Mouse (Mus musculus) neutrophil, adult 5-6 weeks (primary cell): Measurements from ENCODE around the gene Cilp. TPM values are rescaled to one million over a fixed set of nuclear protein-coding genes. Genes with fewer than 3 reads are reported as not detected.
"Not testable (repeated sequence)": the region's sequence is repeated elsewhere in the genome, so short reads cannot be mapped to it uniquely, and the experiment has no call there.

Source experiments
- ATAC-seq: fragments of 151-379, 151-347 bp; 2 replicates; pipeline ENCODE4 v1.8.0; 2017; ENCODE audit warnings: mild to moderate bottlenecking, moderate TSS enrichment; ENCODE audit not compliant: insufficient number of reproducible peaks, poor library complexity, low FRiP score, severe bottlenecking; ENCODE audit errors: extremely low read depth
- total RNA-seq: library from RNA; stranded (forward); fragments of 200-1000 nt; gene quantifications from 2 replicates; pipeline ENCODE4 v1.2.3, GENCODE M21; 2017

Cilp gene
- total RNA-seq, result not detected in 2 replicates

DNA sequence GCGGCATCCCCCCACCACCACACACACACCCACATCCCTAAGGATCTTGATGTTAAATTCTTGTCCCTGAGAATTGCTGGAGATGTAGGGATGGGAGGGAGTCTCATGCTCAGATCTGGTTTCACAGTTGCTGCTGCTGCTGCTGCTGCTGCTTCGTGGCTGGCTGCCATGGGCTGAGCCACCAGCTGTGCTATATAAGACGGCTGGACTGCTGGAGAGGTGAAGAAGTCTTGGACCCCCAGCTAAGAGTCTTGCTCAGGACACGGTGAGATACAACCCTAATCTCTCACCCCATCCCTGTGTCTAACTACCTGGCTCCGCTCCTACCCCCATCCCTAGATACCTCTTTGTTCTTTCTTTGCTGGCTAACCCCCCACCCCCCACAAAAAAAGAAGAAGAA is at the start of gene Cilp:
Gene Cilp, plus strand, starts transcription at position 222 of the 400 bp plus-strand sequence.
- ATAC-seq, result no peak

DNA sequence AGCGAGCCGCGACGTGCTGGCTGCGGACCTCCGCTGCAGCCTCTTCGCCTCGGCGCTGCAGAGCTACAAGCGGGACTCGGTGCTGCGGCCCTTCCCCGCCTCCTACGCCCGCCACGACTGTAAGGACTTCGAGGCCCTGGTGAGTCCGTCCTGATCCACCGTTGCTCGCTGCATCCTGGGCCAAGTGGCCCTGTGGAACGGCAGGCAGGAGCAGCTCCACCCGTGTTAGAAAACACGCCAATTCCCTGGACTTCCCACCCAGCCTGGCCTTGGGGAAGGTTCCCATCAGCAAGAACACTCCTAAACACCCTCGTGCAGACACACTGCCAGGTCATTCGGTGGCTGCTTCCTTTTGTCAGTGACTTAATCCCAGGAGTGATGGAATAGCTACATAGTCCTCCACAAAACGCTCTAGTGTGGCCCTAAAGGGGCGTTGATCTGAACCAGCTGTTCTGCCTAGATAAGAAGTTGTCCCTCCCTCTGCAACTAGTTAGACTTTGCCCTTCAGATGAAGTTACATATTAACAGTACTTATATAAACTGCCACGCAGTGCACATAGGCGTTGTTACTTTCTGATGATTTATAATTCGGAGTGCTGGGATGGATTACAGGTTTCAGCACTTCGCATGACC is 49.4 kb upstream of the Cilp start:
- no peak; the same call in 1 of the 2 replicates for ATAC-seq

GRCm38 (mm10) chr9:65216972-65217371 is 48.0 kb upstream of the Cilp start:
- no peak for ATAC-seq

DNA sequence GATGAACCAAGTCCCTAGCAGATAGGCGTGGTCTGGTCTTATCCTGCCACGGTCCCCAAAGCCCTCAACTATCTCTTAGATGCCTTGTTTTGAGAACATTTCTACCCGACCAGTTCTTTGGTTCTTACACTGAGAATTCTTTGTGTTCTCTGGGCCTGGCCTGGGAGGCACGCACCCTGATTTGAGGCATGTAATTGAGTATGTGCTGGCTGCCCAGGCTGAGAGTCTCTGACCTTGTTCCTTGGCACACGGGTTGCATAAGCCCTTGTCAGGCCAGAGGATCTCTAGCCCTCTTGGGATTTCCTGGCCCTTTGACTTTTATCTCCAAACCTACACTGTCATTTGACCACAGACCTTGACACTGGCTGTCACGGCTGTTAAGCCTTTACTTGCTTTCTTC is 47.3 kb upstream of the Cilp start:
- no peak for ATAC-seq

DNA sequence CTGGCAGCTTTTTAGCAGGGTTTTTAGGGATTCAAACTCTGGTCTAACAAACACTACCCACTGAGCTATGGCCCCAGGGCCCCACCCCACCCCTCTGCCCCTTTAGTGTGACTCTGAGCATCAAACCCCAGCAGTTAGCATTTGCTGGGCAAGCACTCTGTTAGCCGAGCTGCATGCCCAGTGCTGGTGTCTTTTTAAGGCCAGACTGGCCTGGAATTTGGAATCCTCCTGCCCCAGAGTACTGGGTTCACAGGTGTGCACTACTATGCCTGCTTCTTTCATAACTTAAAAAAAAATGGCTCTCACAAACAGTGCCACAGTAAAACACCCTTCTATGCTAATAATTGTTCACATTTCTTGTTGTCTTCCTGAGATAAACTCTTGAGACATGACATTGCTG is 46.1 kb upstream of the Cilp start:
- no peak for ATAC-seq

GRCm38 (mm10) chr9:65220398-65220797 is 44.6 kb upstream of the Cilp start:
- ATAC-seq, result not testable (repeated sequence)

DNA sequence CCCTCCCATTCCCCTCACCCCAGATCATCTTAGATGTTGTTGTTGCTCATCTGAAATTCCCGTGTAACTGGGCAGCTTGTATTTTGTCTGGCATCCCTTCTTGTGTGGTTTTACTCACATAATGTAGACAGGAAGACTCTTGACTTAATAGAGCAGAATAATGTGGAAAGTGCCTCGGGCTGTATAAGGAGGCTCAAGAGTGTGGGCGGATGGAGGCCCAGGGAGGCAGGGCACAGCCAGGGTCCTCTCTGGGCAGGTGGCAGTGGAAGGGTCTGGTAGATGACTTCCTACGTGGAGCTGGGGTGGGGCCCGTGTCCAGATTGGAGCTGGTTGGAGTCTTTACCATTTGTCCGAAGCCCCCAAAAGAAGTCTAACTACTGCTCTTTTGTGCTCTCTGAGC is 41.1 kb upstream of the Cilp start:
- ATAC-seq, result no peak

DNA sequence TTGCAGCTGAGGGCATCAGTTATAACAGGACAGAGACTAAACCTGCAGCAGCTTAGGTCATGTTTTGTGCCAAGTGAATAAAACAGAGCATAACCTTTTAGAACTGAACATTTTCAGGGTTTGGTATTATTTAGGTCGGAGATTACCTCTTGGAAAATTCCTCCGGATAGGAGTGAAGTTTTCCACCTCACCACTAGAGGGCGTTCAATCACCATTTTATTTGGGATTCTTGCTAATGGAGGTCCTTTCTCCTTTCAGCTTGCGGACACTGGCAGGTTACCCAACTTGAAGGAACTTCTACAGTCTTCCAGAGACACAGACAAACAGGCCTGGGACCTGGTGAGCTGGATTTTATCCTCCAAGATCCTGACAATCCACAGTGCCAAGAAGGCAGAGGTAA is 39.2 kb upstream of the Cilp start:
- no peak for ATAC-seq

GRCm38 (mm10) chr9:65230250-65230649 is 34.7 kb upstream of the Cilp start:
- no peak for ATAC-seq

DNA sequence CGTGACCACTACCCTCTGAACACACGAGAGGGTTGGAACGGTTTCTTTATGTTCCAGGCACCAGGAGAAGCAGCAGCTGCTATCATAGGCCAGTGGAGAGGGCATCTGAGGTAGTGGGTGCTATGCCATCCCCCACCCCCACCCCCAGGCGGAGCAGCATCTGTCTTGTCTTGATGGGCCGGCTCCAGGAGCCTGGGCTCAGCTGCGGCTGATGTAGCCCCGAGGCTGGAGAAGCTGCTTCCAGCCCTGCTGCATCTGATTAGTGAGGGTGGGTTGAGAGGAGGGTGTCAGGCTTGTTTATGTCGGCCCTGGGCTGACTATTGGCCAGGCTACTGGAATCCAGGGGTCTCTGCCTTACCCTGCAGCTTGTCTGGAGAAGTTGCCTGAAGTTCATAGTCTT is 33.7 kb upstream of the Cilp start:
- no peak for ATAC-seq

DNA sequence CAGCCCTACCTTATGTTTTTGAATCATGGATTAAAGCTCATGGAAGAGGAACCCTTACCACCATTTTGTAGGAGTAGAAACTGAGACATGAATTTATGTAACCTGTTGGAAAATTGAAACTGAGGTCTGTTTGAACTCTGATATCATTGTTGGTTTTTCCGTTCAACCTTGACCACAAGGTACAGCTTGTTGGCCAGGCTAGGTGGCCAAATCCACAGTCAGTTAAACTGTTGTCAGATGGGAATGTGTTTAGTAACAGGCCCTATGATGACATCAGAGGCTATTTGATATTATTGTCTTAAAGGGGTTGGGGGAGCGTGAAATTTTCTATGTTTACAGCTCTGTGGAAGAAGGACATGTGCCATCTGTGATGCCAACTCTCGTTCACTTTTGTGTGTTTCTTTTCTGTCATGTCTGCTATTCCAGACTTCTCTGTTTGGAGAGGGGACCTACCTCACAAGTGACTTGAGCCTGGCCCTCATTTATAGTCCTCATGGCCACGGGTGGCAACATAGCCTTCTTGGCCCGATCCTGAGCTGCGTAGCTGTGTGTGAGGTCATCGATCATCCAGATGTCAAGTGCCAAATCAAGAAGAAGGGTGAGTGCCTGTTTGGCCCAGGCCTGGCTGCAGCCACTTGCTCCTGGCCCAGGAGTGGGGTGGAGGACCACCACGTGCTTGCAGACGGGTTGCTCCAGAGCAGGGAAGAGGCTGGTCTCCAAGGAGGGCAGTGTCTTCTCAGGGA is 31.6 kb upstream of the Cilp start:
- no peak for ATAC-seq

DNA sequence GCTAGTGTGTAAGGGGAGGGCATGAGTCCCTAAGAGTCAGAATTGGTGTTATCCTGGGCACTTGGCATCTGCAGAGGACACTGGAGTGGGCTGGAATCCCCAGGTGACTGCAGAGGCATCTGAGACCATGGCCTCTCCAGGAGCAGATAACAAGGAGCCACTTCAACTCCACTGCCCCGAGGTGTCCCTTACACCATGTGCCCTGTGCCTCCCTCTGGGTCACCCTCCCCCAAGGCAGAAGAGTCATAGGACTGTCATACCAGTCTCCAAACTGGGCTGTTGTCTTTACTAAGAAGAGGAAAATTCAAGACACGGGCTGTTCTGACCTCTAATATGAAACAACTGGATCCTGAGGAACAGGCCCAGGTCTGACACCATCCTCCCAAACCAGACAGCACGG is 30.2 kb upstream of the Cilp start:
- ATAC-seq, result no peak

GRCm38 (mm10) chr9:65235601-65236000 is 29.4 kb upstream of the Cilp start:
- no peak for ATAC-seq

GRCm38 (mm10) chr9:65237616-65238015 is 27.4 kb upstream of the Cilp start:
- no peak for ATAC-seq

GRCm38 (mm10) chr9:65238191-65238760 is 26.7 kb upstream of the Cilp start:
- ATAC-seq, result no peak

DNA sequence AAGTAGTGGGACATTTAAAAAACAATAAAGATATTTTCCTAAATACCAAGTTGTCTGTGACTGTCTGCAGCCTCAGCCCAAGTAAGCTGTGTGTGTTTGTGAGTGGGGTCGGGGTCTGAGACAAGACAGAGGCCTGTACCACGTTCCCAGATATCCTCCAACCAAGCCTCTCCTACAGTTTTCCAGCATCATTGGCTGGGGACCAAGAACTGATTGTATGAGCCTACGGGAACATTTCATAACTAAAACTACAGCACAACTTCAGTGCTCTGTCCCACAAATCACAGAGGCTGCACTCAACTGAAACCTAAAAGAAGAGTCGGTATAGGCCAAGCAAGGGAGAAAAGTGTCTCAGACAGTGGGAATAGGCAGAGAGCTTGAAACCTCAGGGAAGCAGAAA is 25.8 kb upstream of the Cilp start:
- no peak for ATAC-seq

GRCm38 (mm10) chr9:65239731-65240130 is 25.2 kb upstream of the Cilp start:
- ATAC-seq, result no peak

- ATAC-seq, result no peak
Measured at GRCm38 (mm10) chr9:65240587-65240986, 24.4 kb upstream of the Cilp start.

GRCm38 (mm10) chr9:65241973-65242372 is 23.0 kb upstream of the Cilp start:
- no peak for ATAC-seq

GRCm38 (mm10) chr9:65243249-65243648 is 21.7 kb upstream of the Cilp start:
- no peak for ATAC-seq
